Mouse (Mus musculus): ENCODE measurements around the gene Ncoa4. TPM values are rescaled to one million over a fixed set of nuclear protein-coding genes. Genes with fewer than 3 reads are reported as not detected.

Gene Ncoa4
- polyA plus RNA-seq (2015; fragmentation: Illumina TruSeq; extraction: RNeasy Lipid Tissue Mini Kit (QIAGEN cat#74804); ENCODE audit: insufficient read depth, low replicate concordance): 225 TPM

DNA sequence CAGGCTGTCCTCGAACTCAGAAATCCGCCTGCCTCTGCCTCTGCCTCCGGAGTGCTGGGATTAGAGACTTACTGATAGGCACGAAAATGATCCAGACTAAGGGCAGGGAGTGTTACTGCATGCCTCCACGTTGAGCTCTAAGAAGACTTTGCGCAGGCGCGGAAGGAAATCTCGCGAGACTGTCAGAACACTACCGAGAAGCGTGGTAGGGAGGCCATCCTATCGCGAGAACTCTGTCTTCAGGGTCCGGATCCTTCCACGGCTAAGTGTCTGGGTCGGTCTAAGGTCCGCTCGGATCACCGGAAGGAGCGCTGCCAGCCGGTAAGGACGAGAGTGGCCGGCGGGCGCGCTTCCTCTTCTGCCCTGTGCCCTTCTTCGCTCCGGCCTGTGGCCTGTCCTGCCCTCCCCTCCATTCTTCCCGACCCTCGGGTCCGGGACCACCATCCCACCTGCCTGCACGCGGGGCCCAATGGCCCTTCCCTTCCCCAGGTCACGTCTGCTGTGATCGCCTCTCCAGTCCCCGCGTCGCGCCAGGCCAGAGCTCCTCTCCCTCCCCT is at the start of gene Ncoa4:
Ncoa4 (plus strand) TSS at position 176 of the 557 bp plus-strand sequence.

DNA sequence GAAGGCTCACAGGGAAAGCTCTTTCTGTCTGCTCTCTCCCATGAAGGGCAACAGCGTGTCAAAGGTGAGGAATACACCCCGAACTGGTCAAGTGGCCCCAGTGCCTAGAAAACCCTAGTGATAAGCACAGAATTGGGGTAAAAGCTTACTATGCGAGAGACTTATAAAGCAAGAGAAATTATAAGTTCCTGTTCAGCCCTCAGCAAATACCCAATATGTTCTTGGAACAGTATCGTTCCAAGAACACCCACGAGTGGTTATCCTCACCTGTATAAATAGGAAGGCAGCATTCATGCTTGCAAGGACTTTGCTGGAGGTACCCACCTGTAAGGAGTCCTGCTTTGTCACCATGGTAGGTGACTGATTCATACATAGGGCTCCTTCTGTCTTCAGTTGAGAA is 17.9 kb upstream of the Ncoa4 start, which contains the start of gene Msmb:
Msmb (plus strand) TSS at position 301 of the 400 bp plus-strand sequence.

DNA sequence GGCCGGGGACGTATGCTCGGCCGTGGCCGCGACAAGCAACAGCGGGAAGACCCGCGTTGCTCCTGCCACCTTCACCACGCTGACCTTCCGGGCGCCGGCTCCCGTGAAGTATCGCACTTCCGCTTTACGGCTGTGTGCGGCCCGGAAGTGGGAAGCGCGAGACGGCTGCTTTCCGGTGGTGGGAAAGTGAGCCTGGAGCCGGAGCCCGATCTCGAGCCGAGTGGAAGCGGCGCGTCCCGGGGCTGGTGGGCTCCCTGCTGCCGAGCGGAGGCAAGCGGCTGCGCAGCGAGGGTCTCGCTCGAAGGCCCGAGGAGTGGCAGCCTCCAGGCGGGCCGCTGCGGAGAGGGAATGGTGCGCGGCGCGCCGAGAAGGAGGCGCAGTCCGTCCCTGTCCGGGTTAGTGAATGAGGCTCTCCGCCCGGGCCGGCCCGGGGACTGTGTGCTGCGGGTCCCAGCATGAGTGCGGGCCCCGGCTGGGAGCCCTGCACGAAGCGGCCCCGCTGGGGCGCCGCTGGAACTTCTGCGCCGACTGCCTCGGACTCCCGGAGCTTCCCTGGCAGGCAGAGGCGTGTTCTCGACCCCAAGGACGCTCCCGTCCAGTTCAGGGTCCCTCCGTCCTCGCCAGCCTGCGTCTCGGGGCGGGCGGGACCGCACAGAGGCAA is 42.3 kb downstream of the Ncoa4 start, which contains the start of the genes Timm23 and Parg:
Timm23 (minus strand) TSS at position 108 of the 661 bp plus-strand sequence.
Parg (plus strand) TSS at position 159 of the 661 bp plus-strand sequence.

Other genes with a start within 250 kb of the Ncoa4 start
- 2.0 TPM for gene Galnt15, start 130.9 kb upstream of the Ncoa4 start, polyA plus RNA-seq (2015; fragmentation: Illumina TruSeq; extraction: RNeasy Lipid Tissue Mini Kit (QIAGEN cat#74804); ENCODE audit: insufficient read depth, low replicate concordance)
- 18.2 TPM for gene Oxnad1, start 74.5 kb upstream of the Ncoa4 start, polyA plus RNA-seq (2015; fragmentation: Illumina TruSeq; extraction: RNeasy Lipid Tissue Mini Kit (QIAGEN cat#74804); ENCODE audit: insufficient read depth, low replicate concordance)
- 43.6 TPM for gene Dph3, start 74.1 kb upstream of the Ncoa4 start, polyA plus RNA-seq (2015; fragmentation: Illumina TruSeq; extraction: RNeasy Lipid Tissue Mini Kit (QIAGEN cat#74804); ENCODE audit: insufficient read depth, low replicate concordance)
- gene Msmb, start 17.8 kb upstream of the Ncoa4 start, polyA plus RNA-seq (2015; fragmentation: Illumina TruSeq; extraction: RNeasy Lipid Tissue Mini Kit (QIAGEN cat#74804); ENCODE audit: insufficient read depth, low replicate concordance): not detected
- 122 TPM for gene Timm23, start 42.0 kb downstream of the Ncoa4 start, polyA plus RNA-seq (2015; fragmentation: Illumina TruSeq; extraction: RNeasy Lipid Tissue Mini Kit (QIAGEN cat#74804); ENCODE audit: insufficient read depth, low replicate concordance)
- 42.5 TPM for gene Parg, start 42.1 kb downstream of the Ncoa4 start, polyA plus RNA-seq (2015; fragmentation: Illumina TruSeq; extraction: RNeasy Lipid Tissue Mini Kit (QIAGEN cat#74804); ENCODE audit: insufficient read depth, low replicate concordance)
- gene Ogdhl, start 162.2 kb downstream of the Ncoa4 start, polyA plus RNA-seq (2015; fragmentation: Illumina TruSeq; extraction: RNeasy Lipid Tissue Mini Kit (QIAGEN cat#74804); ENCODE audit: insufficient read depth, low replicate concordance): 0.26 TPM
- gene 1700024G13Rik, start 228.5 kb downstream of the Ncoa4 start, polyA plus RNA-seq (2015; fragmentation: Illumina TruSeq; extraction: RNeasy Lipid Tissue Mini Kit (QIAGEN cat#74804); ENCODE audit: insufficient read depth, low replicate concordance): not detected

Measured in spleen, adult 10 weeks (tissue).